Comparison of ENCODE assay signal across 8 mouse cellular contexts in genomic region chr1:133302540-133302939, GRCm38 (mm10). TPM values are rescaled to one million over a fixed set of nuclear protein-coding genes. Genes with fewer than 3 reads are reported as not detected.
DNase-seq lines count a peak whose midpoint lies in the region; ATAC-seq and TF ChIP-seq lines count a peak whose summit lies in the region.

No protein-coding gene starts in this region.

- H3K9me3 ChIP-seq in intestine, embryonic 14.5 days (ENCODE audit: control insufficient read depth, low read length): no peaks in the 10 kb centered on the region
- no peaks in the 10 kb centered on the region for H3K9me3 ChIP-seq in intestine, postnatal 0 days (ENCODE audit: control insufficient read depth)
- H3K9me3 ChIP-seq in liver, embryonic 15.5 days (replicated peaks): no peaks in the 10 kb centered on the region

- WGBS in intestine, embryonic 14.5 days: 19% methylated on average over 3 of the region's 3 CpGs
- WGBS in intestine, postnatal 0 days: 51% methylated on average over 3 of the region's 3 CpGs
- WGBS in liver, embryonic 15.5 days (ENCODE audit: insufficient replicate concordance): 44% methylated on average over 3 of the region's 3 CpGs

- DNase-seq in intestine, embryonic 14.5 days (ENCODE audit: low spot score): no peak
- DNase-seq in adrenal gland, adult 8-10 months: peak; percentile 81
- DNase-seq in heart, adult 9 months (ENCODE audit: low spot score in 2 of 2): peak; percentile 40 to 65
- DNase-seq in thymus, adult 18-20 months: no peak
- DNase-seq in c-Kit-positive CD71-positive TER-119-positive erythroid progenitor cells, embryonic 14.5 days (ENCODE audit: low spot score): no peak

- no peak for TF ChIP-seq CTCF in intestine, postnatal 0 days (IDR thresholded peaks at IDR 0.05; ENCODE audit: low read depth)

- no peak for ATAC-seq in intestine, embryonic 14.5 days (replicated peaks; ENCODE audit: low FRiP score, low TSS enrichment, low read depth)
- ATAC-seq in intestine, postnatal 0 days: no peak
- peak; percentile 61 for ATAC-seq in liver, embryonic 15.5 days (ENCODE audit: insufficient read depth)
- ATAC-seq in megakaryocyte-erythroid progenitor cell, adult 5-6 weeks (replicated peaks; ENCODE audit: low FRiP score, low TSS enrichment, poor library complexity, severe bottlenecking): no peak

- H3K4me3 ChIP-seq in intestine, embryonic 14.5 days (ENCODE audit: low read depth, low read length): no peak overlapping the region
- no peak overlapping the region for H3K4me3 ChIP-seq in intestine, postnatal 0 days (ENCODE audit: low read depth, low read length)
- no peak overlapping the region for H3K4me3 ChIP-seq in liver, embryonic 15.5 days (replicated peaks)

- peak overlapping the region; percentile 43 for H3K27ac ChIP-seq in intestine, embryonic 14.5 days (ENCODE audit: low read depth)
- no peak overlapping the region for H3K27ac ChIP-seq in intestine, postnatal 0 days (ENCODE audit: low read depth, low read length)
- no peak overlapping the region for H3K27ac ChIP-seq in liver, embryonic 15.5 days (replicated peaks)

- H3K9ac ChIP-seq in intestine, embryonic 14.5 days (ENCODE audit: low read length): no peak overlapping the region
- H3K9ac ChIP-seq in intestine, postnatal 0 days (ENCODE audit: low read depth, low read length): no peak overlapping the region
- no peak overlapping the region for H3K9ac ChIP-seq in liver, embryonic 15.5 days

- no peaks in the 10 kb centered on the region for H3K27me3 ChIP-seq in intestine, embryonic 14.5 days (replicated peaks; ENCODE audit: control insufficient read depth, insufficient read depth, low read length)
- H3K27me3 ChIP-seq in intestine, postnatal 0 days (replicated peaks; ENCODE audit: control insufficient read depth, insufficient read depth, low read length): no peaks in the 10 kb centered on the region
- peaks cover 20% of the 10 kb centered on the region; the same call in 1 of the 2 replicates for H3K27me3 ChIP-seq in liver, embryonic 15.5 days

- no peak overlapping the region for H3K4me2 ChIP-seq in intestine, embryonic 14.5 days (ENCODE audit: low read length)
- no peak overlapping the region for H3K4me2 ChIP-seq in intestine, postnatal 0 days (replicated peaks; ENCODE audit: low read depth)
- H3K4me2 ChIP-seq in liver, embryonic 15.5 days: no peak overlapping the region

- peaks cover 15% of the 10 kb centered on the region; the same call in 1 of the 2 replicates for H3K36me3 ChIP-seq in intestine, embryonic 14.5 days (ENCODE audit: control insufficient read depth, insufficient read depth, low read length)
- H3K36me3 ChIP-seq in intestine, postnatal 0 days (ENCODE audit: control insufficient read depth, insufficient read depth): peaks cover 30% of the 10 kb centered on the region; the same call in 1 of the 2 replicates
- no peaks in the 10 kb centered on the region for H3K36me3 ChIP-seq in liver, embryonic 15.5 days (replicated peaks)

- H3K4me1 ChIP-seq in intestine, embryonic 14.5 days (replicated peaks; ENCODE audit: control insufficient read depth, insufficient read depth, low read length): peaks cover 16% of the 10 kb centered on the region; the same call in 1 of the 2 replicates
- H3K4me1 ChIP-seq in intestine, postnatal 0 days (replicated peaks; ENCODE audit: control insufficient read depth, insufficient read depth, low read length): no peaks in the 10 kb centered on the region
- H3K4me1 ChIP-seq in liver, embryonic 15.5 days (replicated peaks): peaks cover 9% of the 10 kb centered on the region

RNA-seq across cellular contexts. Expression of gene Golt1a, which starts 7.1 kb away (rescaled TPM):
- polyA plus RNA-seq in intestine, embryonic 14.5 days (2014; fragmentation: Nextera tagmentation; extraction: Ambion mirVana): 5.0 and 12.8 TPM in 2 replicates
- polyA plus RNA-seq in intestine, postnatal 0 days (2015; fragmentation: Nextera tagmentation; extraction: Ambion mirVana): 164 and 187 TPM in 2 replicates
- total RNA-seq in adrenal gland, adult 8-10 months (2022): 1 to 10 TPM in 2 of 4 experiments, not detected in 2; 1.2 to 1.9 TPM
- polyA plus RNA-seq in liver, embryonic 15.5 days (2015; fragmentation: Nextera tagmentation; extraction: Ambion mirVana): 8.3 and 10.2 TPM in 2 replicates
- total RNA-seq in megakaryocyte-erythroid progenitor cell, adult 5-6 weeks (2014; fragmentation: Nextera tagmentation): not detected in 2 replicates
- not detected in 2 replicates for total RNA-seq in megakaryocyte-erythroid progenitor cell, adult 5-6 weeks (2017)

RNA-seq across cellular contexts. Expression of gene Kiss1, which starts 19.1 kb away (rescaled TPM):
- not detected in 2 replicates for polyA plus RNA-seq in intestine, embryonic 14.5 days (2014; fragmentation: Nextera tagmentation; extraction: Ambion mirVana)
- polyA plus RNA-seq in intestine, postnatal 0 days (2015; fragmentation: Nextera tagmentation; extraction: Ambion mirVana): not detected in 2 replicates
- total RNA-seq in adrenal gland, adult 8-10 months (2022): not detected
- polyA plus RNA-seq in liver, embryonic 15.5 days (2015; fragmentation: Nextera tagmentation; extraction: Ambion mirVana): not detected in 2 replicates
- not detected in 2 replicates for total RNA-seq in megakaryocyte-erythroid progenitor cell, adult 5-6 weeks (2014; fragmentation: Nextera tagmentation)
- not detected in 2 replicates for total RNA-seq in megakaryocyte-erythroid progenitor cell, adult 5-6 weeks (2017)

RNA-seq across cellular contexts. Expression of gene Ren1, which starts 47.8 kb away (rescaled TPM):
- polyA plus RNA-seq in intestine, embryonic 14.5 days (2014; fragmentation: Nextera tagmentation; extraction: Ambion mirVana): 0.51 and 1.4 TPM in 2 replicates
- polyA plus RNA-seq in intestine, postnatal 0 days (2015; fragmentation: Nextera tagmentation; extraction: Ambion mirVana): 4.3 and 5.7 TPM in 2 replicates
- total RNA-seq in adrenal gland, adult 8-10 months (2022): 1 to 10 TPM in 3 of 4 experiments, under 1 TPM in 1; 0.97 to 5.8 (median 4.7) TPM
- 0.66 and 0.84 TPM in 2 replicates for polyA plus RNA-seq in liver, embryonic 15.5 days (2015; fragmentation: Nextera tagmentation; extraction: Ambion mirVana)
- not detected in 2 replicates for total RNA-seq in megakaryocyte-erythroid progenitor cell, adult 5-6 weeks (2014; fragmentation: Nextera tagmentation)
- not detected in 2 replicates for total RNA-seq in megakaryocyte-erythroid progenitor cell, adult 5-6 weeks (2017)

Comparison
In these comparisons a context has a peak if more than half of its experiments do, and no peak if none do; other contexts are left out.
1. RNA of gene Golt1a, which starts 7.1 kb away (polyA plus RNA-seq): 164 to 187 TPM in intestine, postnatal 0 days; 5.0 to 12.8 TPM in intestine, embryonic 14.5 days and 8.3 to 10.2 TPM in liver, embryonic 15.5 days; every median in the first group is over 10 times any median in the second.
2. DNase-seq: peak in adrenal gland, adult 8-10 months (single experiment) and heart, adult 9 months (2 of 2); none in intestine, embryonic 14.5 days (single experiment), thymus, adult 18-20 months (0 of 2) and c-Kit-positive CD71-positive TER-119-positive erythroid progenitor cells, embryonic 14.5 days (single experiment).